In the genomic region with DNA sequence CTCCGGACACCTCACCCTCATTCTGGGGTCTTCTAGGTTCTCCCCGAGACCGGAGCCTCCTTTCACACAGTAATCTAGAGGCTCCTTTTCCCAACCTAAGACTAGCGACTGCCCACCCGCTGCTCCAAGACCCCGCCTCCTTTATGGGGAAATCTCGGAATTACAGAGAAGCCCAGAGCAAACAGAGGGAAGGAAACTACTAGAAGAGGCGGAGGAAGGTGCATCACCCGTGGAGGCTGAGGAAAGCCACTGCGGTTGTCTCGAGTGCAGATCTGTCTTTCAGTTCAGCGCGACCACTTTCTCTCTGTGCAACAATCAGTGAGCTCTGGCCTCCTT, we compare ENCODE assay signal across 8 mouse cellular contexts. TPM values are rescaled to one million over a fixed set of nuclear protein-coding genes. Genes with fewer than 3 reads are reported as not detected.
DNase-seq lines count a peak whose midpoint lies in the region; ATAC-seq and TF ChIP-seq lines count a peak whose summit lies in the region.

No protein-coding gene starts in this region.

- peaks cover 15% of the 10 kb centered on the region for H3K27me3 ChIP-seq in heart, embryonic 11.5 days (ENCODE audit: control insufficient read depth, insufficient read depth, low read length)
- H3K27me3 ChIP-seq in ES-Bruce4 (ENCODE audit: control insufficient read depth, insufficient read depth, low read length, poor library complexity, severe bottlenecking) = no peaks in the 10 kb centered on the region
- H3K27me3 ChIP-seq in heart, embryonic 15.5 days = peaks cover 25% of the 10 kb centered on the region
- peaks cover 28% of the 10 kb centered on the region for H3K27me3 ChIP-seq in liver, postnatal 0 days (ENCODE audit: insufficient read depth, low read length)

- H3K9ac ChIP-seq in heart, embryonic 11.5 days (ENCODE audit: low read depth, low read length) = peak overlapping the region; percentile 63
- H3K9ac ChIP-seq in ES-Bruce4 (ENCODE audit: low read depth, poor library complexity, severe bottlenecking) = peak overlapping the region; percentile 56
- peak overlapping the region; percentile 30 for H3K9ac ChIP-seq in heart, embryonic 15.5 days
- H3K9ac ChIP-seq in liver, postnatal 0 days (replicated peaks) = peak overlapping the region; percentile 46

- no peak for ATAC-seq in heart, embryonic 11.5 days (replicated peaks; ENCODE audit: insufficient number of reproducible peaks, low FRiP score, low TSS enrichment)
- no peak for ATAC-seq in heart, embryonic 15.5 days (replicated peaks; ENCODE audit: insufficient number of reproducible peaks, insufficient read depth, low FRiP score, low read depth)
- ATAC-seq in liver, postnatal 0 days = peak; percentile 44

- DNase-seq in heart, adult 18-20 months = no peak
- no peak for DNase-seq in liver, postnatal 0 days
- no peak for DNase-seq in embryo, embryonic 10 days (ENCODE audit: low spot score)
- no peak for DNase-seq in cerebellum, adult 9-10 months
- no peak for DNase-seq in adrenal gland, adult 2 months

- no peaks in the 10 kb centered on the region for H3K36me3 ChIP-seq in heart, embryonic 11.5 days (ENCODE audit: control insufficient read depth, insufficient read depth, low read length)
- no peaks in the 10 kb centered on the region for H3K36me3 ChIP-seq in ES-Bruce4 (ENCODE audit: control insufficient read depth, insufficient read depth, low read length, poor library complexity, severe bottlenecking)
- no peaks in the 10 kb centered on the region for H3K36me3 ChIP-seq in heart, embryonic 15.5 days
- H3K36me3 ChIP-seq in liver, postnatal 0 days (replicated peaks; ENCODE audit: insufficient read depth, low read length) = no peaks in the 10 kb centered on the region

- peak overlapping the region; percentile 96 for H3K4me2 ChIP-seq in heart, embryonic 11.5 days
- peak overlapping the region; percentile 98 for H3K4me2 ChIP-seq in heart, embryonic 15.5 days
- H3K4me2 ChIP-seq in liver, postnatal 0 days (ENCODE audit: low read depth, low read length) = peak overlapping the region; percentile 83

- H3K4me3 ChIP-seq in heart, embryonic 11.5 days (ENCODE audit: low read depth, low read length) = peak overlapping the region; percentile 56
- peak overlapping the region; percentile 43 for H3K4me3 ChIP-seq in ES-Bruce4 (ENCODE audit: low read depth, low read length)
- H3K4me3 ChIP-seq in heart, embryonic 15.5 days = peak overlapping the region; percentile 69
- H3K4me3 ChIP-seq in liver, postnatal 0 days (ENCODE audit: low read depth, low read length) = peak overlapping the region; percentile 53

- H3K27ac ChIP-seq in heart, embryonic 11.5 days (ENCODE audit: low read depth, low read length) = no peak overlapping the region
- no peak overlapping the region for H3K27ac ChIP-seq in ES-Bruce4 (ENCODE audit: insufficient read depth, low read length)
- no peak overlapping the region for H3K27ac ChIP-seq in heart, embryonic 15.5 days
- no peak overlapping the region for H3K27ac ChIP-seq in liver, postnatal 0 days (ENCODE audit: low read depth)

- TF ChIP-seq EP300 in ES-Bruce4 (IDR thresholded peaks at IDR 0.05; ENCODE audit: insufficient read depth, low read depth, low read length) = no peak
- TF ChIP-seq EP300 in liver, postnatal 0 days (IDR thresholded peaks at IDR 0.05; ENCODE audit: low read depth) = no peak

- no peaks in the 10 kb centered on the region for H3K4me1 ChIP-seq in heart, embryonic 11.5 days (ENCODE audit: control insufficient read depth, insufficient read depth, low read length)
- peaks cover 3% of the 10 kb centered on the region for H3K4me1 ChIP-seq in ES-Bruce4 (ENCODE audit: control insufficient read depth, insufficient read depth, low read length)
- H3K4me1 ChIP-seq in heart, embryonic 15.5 days (replicated peaks) = peaks cover 9% of the 10 kb centered on the region
- peaks cover 8% of the 10 kb centered on the region for H3K4me1 ChIP-seq in liver, postnatal 0 days (ENCODE audit: insufficient read depth)

- no peak for TF ChIP-seq CTCF in ES-Bruce4 (IDR thresholded peaks at IDR 0.05; ENCODE audit: low read depth, low read length)
- TF ChIP-seq CTCF in liver, postnatal 0 days (IDR thresholded peaks at IDR 0.05; ENCODE audit: low read depth) = no peak

- 7% methylated on average over 13 of the region's 13 CpGs for WGBS in heart, embryonic 11.5 days (ENCODE audit: insufficient replicate concordance)
- WGBS in heart, embryonic 15.5 days = 8% methylated on average over 13 of the region's 13 CpGs
- 13% methylated on average over 13 of the region's 13 CpGs for WGBS in liver, postnatal 0 days (ENCODE audit: insufficient replicate concordance)

- no peaks in the 10 kb centered on the region for H3K9me3 ChIP-seq in heart, embryonic 11.5 days (replicated peaks; ENCODE audit: control insufficient read depth, low read length)
- no peaks in the 10 kb centered on the region for H3K9me3 ChIP-seq in ES-Bruce4 (replicated peaks; ENCODE audit: control insufficient read depth, insufficient read depth, low read length, poor library complexity, severe bottlenecking)
- H3K9me3 ChIP-seq in heart, embryonic 15.5 days (replicated peaks) = no peaks in the 10 kb centered on the region
- no peaks in the 10 kb centered on the region for H3K9me3 ChIP-seq in liver, postnatal 0 days (ENCODE audit: low read length)

- no peak for TF ChIP-seq POLR2A in ES-Bruce4 (IDR thresholded peaks at IDR 0.05; ENCODE audit: insufficient read depth, low read length)

RNA-seq across cellular contexts. Expression of a gene that starts 0.3 kb away (rescaled TPM):
- 0.86 and 1.1 TPM in 2 replicates for polyA plus RNA-seq in heart, embryonic 11.5 days (2014; fragmentation: Nextera tagmentation; extraction: Ambion mirVana)
- 1 to 10 TPM; 3.5 to 3.8 TPM for total RNA-seq in heart, adult 18-20 months (2021)
- 2.7 and 3.9 TPM in 2 replicates for polyA plus RNA-seq in ES-Bruce4 (2011; ENCODE audit: insufficient read depth, insufficient read length, low read depth, missing spikeins)
- polyA plus RNA-seq in heart, embryonic 15.5 days (2015; fragmentation: Nextera tagmentation; extraction: Ambion mirVana) = 0.38 and 0.52 TPM in 2 replicates
- 0.26 and 0.28 TPM in 2 replicates for polyA plus RNA-seq in liver, postnatal 0 days (2015; fragmentation: Nextera tagmentation; extraction: Ambion mirVana)
- total RNA-seq in adrenal gland, adult 2 months (2021) = 10 to 100 TPM in 1 of 2 experiments, 1 to 10 TPM in 1; 8.9 to 11.8 TPM
- polyA plus RNA-seq in adrenal gland, adult 2 months (2012; rRNA removed) = 15.4 and 16.5 TPM in 2 replicates

RNA-seq across cellular contexts. Expression of a gene that starts 15.1 kb away (rescaled TPM):
- polyA plus RNA-seq in heart, embryonic 11.5 days (2014; fragmentation: Nextera tagmentation; extraction: Ambion mirVana) = 87.8 and 110 TPM in 2 replicates
- 10 to 100 TPM; 15.6 to 18.2 TPM for total RNA-seq in heart, adult 18-20 months (2021)
- polyA plus RNA-seq in ES-Bruce4 (2011; ENCODE audit: insufficient read depth, insufficient read length, low read depth, missing spikeins) = 129 and 139 TPM in 2 replicates
- 63.6 and 84.8 TPM in 2 replicates for polyA plus RNA-seq in heart, embryonic 15.5 days (2015; fragmentation: Nextera tagmentation; extraction: Ambion mirVana)
- 28.9 and 30.6 TPM in 2 replicates for polyA plus RNA-seq in liver, postnatal 0 days (2015; fragmentation: Nextera tagmentation; extraction: Ambion mirVana)
- 100 to 1,000 TPM in 1 of 2 experiments, 10 to 100 TPM in 1; 93.0 to 104 TPM for total RNA-seq in adrenal gland, adult 2 months (2021)
- 259 and 313 TPM in 2 replicates for polyA plus RNA-seq in adrenal gland, adult 2 months (2012; rRNA removed)

RNA-seq across cellular contexts. Expression of a gene that starts 18.7 kb away (rescaled TPM):
- polyA plus RNA-seq in heart, embryonic 11.5 days (2014; fragmentation: Nextera tagmentation; extraction: Ambion mirVana) = 117 and 129 TPM in 2 replicates
- 10 to 100 TPM; 67.7 to 86.0 TPM for total RNA-seq in heart, adult 18-20 months (2021)
- 126 and 135 TPM in 2 replicates for polyA plus RNA-seq in ES-Bruce4 (2011; ENCODE audit: insufficient read depth, insufficient read length, low read depth, missing spikeins)
- polyA plus RNA-seq in heart, embryonic 15.5 days (2015; fragmentation: Nextera tagmentation; extraction: Ambion mirVana) = 82.6 and 97.3 TPM in 2 replicates
- polyA plus RNA-seq in liver, postnatal 0 days (2015; fragmentation: Nextera tagmentation; extraction: Ambion mirVana) = 45.4 and 48.9 TPM in 2 replicates
- total RNA-seq in adrenal gland, adult 2 months (2021) = 10 to 100 TPM; 43.1 to 60.6 TPM
- polyA plus RNA-seq in adrenal gland, adult 2 months (2012; rRNA removed) = 16.3 and 19.7 TPM in 2 replicates

RNA-seq across cellular contexts. Expression of a gene that starts 36.8 kb away (rescaled TPM):
- polyA plus RNA-seq in heart, embryonic 11.5 days (2014; fragmentation: Nextera tagmentation; extraction: Ambion mirVana) = 1.9 and 2.9 TPM in 2 replicates
- total RNA-seq in heart, adult 18-20 months (2021) = 1 to 10 TPM; 2.8 to 3.1 TPM
- 3.9 and 5.3 TPM in 2 replicates for polyA plus RNA-seq in ES-Bruce4 (2011; ENCODE audit: insufficient read depth, insufficient read length, low read depth, missing spikeins)
- 2.2 and 2.7 TPM in 2 replicates for polyA plus RNA-seq in heart, embryonic 15.5 days (2015; fragmentation: Nextera tagmentation; extraction: Ambion mirVana)
- polyA plus RNA-seq in liver, postnatal 0 days (2015; fragmentation: Nextera tagmentation; extraction: Ambion mirVana) = 0.46 and 0.66 TPM in 2 replicates
- 10 to 100 TPM in 1 of 2 experiments, 1 to 10 TPM in 1; 5.9 to 13.9 TPM for total RNA-seq in adrenal gland, adult 2 months (2021)
- polyA plus RNA-seq in adrenal gland, adult 2 months (2012; rRNA removed) = 6.1 and 6.2 TPM in 2 replicates

RNA-seq across cellular contexts. Expression of a gene that starts 46.9 kb away (rescaled TPM):
- 0.11 and 0.13 TPM in 2 replicates for polyA plus RNA-seq in heart, embryonic 11.5 days (2014; fragmentation: Nextera tagmentation; extraction: Ambion mirVana)
- under 1 TPM in 1 of 2 experiments, not detected in 1; 0.10 TPM for total RNA-seq in heart, adult 18-20 months (2021)
- polyA plus RNA-seq in ES-Bruce4 (2011; ENCODE audit: insufficient read depth, insufficient read length, low read depth, missing spikeins) = 0.24 and 0.27 TPM in 2 replicates
- polyA plus RNA-seq in heart, embryonic 15.5 days (2015; fragmentation: Nextera tagmentation; extraction: Ambion mirVana) = 0.10 and 0.23 TPM in 2 replicates
- polyA plus RNA-seq in liver, postnatal 0 days (2015; fragmentation: Nextera tagmentation; extraction: Ambion mirVana) = not detected in 2 replicates
- total RNA-seq in adrenal gland, adult 2 months (2021) = under 1 TPM; 0.43 to 0.55 TPM
- polyA plus RNA-seq in adrenal gland, adult 2 months (2012; rRNA removed) = 1.1 and 1.3 TPM in 2 replicates
